Mouse (Mus musculus) midbrain, embryonic 16.5 days (tissue): ENCODE results near the gene Itprip. TPM values are rescaled to one million over a fixed set of nuclear protein-coding genes. Genes with fewer than 3 reads are reported as not detected.

ENCODE experiments used
- ATAC-seq: fragments of 200-750 bp; cut with Nextera tagmentation; 2 replicates; pipeline ENCODE4 v1.8.0; 2017; ENCODE audit warnings: moderate TSS enrichment
- H3K27ac ChIP-seq: fragments of 300-500 bp; sonication (generic); 2 replicates; pipeline ENCODE4 v1.5.1; 2014; ENCODE audit warnings: mild to moderate bottlenecking, low read length, mixed read lengths
- H3K27me3 ChIP-seq: fragments of 300-500 bp; sonication (generic); 2 replicates; pipeline ENCODE4 v1.6.1; 2014; ENCODE audit warnings: low read depth, low read length, mixed read lengths; ENCODE audit not compliant: control insufficient read depth, insufficient read depth
- H3K36me3 ChIP-seq: fragments of 300-500 bp; sonication (generic); 2 replicates; pipeline ENCODE4 v1.6.1; 2014; ENCODE audit warnings: mild to moderate bottlenecking, low read length, moderate library complexity, mixed read lengths; ENCODE audit not compliant: control insufficient read depth, insufficient read depth
- H3K4me1 ChIP-seq: fragments of 300-500 bp; sonication (generic); 2 replicates; pipeline ENCODE4 v1.6.1; 2014; ENCODE audit warnings: mild to moderate bottlenecking, low read length, mixed read lengths; ENCODE audit not compliant: control insufficient read depth, insufficient read depth
- H3K4me2 ChIP-seq: fragments of 300-500 bp; sonication (generic); 2 replicates; pipeline ENCODE4 v1.6.1; 2014; ENCODE audit warnings: mild to moderate bottlenecking, low read length, mixed read lengths
- H3K4me3 ChIP-seq: fragments of 300-500 bp; sonication (generic); 2 replicates; pipeline ENCODE4 v1.5.1; 2014; ENCODE audit warnings: low read depth, mild to moderate bottlenecking, low read length, moderate library complexity, mixed read lengths
- H3K9ac ChIP-seq: fragments of 300-500 bp; sonication (generic); 2 replicates; pipeline ENCODE4 v1.6.1; 2014; ENCODE audit warnings: low read depth, low read length, mixed read lengths
- H3K9me3 ChIP-seq: fragments of 300-500 bp; sonication (generic); replicated peaks from 2 replicates; pipeline ENCODE4 v1.6.1; 2014; ENCODE audit warnings: mild to moderate bottlenecking, low read length, mixed read lengths; ENCODE audit not compliant: control insufficient read depth, poor library complexity, severe bottlenecking
- WGBS: fragments of 180-500 bp; shearing (Covaris S2); extraction: QIAGEN DNeasy Blood & Tissue Kit; methylation state at CpG from one replicate; pipeline ENCODE4 v1.1.7; 2014; 5-methylcytosine and 5-hydroxymethylcytosine counted together
- polyA plus RNA-seq: library from polyadenylated mRNA; unstranded; fragments of >200 nt; fragmentation: Nextera tagmentation; extraction: Ambion mirVana; gene quantifications from 2 replicates; pipeline ENCODE4 v1.2.1, GENCODE M21; 2015

Gene Itprip
- polyA plus RNA-seq, 1 experiment from 2014 or later = 3.5 TPM

DNA sequence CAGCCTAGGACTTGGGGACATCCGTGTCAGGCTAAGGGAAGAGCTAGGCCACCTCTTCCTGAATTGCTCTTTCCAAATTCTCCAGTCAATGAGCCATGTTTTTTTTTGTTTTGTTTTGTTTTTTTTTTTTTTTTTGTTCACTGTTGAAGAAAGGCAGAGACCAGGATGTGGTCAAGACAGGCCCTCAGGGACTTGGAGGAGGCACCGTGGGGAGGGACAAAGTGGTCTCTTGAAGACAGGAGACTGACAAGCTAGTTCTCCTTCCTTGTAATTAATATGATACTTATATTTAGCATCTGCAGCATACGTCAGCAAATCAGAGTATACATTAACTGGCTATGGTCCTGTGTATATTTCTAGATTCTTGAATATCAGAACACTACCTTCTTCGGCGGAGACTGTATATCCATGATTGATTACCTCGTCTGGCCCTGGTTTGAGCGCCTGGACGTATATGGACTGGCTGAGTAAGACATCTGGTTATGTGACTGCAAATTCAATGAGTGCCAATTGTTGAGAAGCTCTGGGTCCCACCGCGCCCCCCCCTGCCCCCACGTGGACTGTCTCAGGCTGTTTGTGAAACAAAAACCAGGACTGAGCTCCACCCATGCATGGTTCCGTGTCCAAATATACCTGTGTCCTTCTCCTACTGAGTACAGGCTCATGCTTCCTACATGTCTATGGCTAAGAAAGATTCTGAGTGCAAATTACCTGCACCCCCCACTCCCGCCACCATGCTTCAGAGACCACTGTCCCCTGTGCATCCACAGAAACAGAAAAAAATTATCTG, 34.6 kb downstream of the Itprip start:
- ATAC-seq = no peak
- Histone ChIP-seq H3K4me1 (no peaks in the 10 kb centered on the region), H3K9me3 (no peaks in the 10 kb centered on the region)

DNA sequence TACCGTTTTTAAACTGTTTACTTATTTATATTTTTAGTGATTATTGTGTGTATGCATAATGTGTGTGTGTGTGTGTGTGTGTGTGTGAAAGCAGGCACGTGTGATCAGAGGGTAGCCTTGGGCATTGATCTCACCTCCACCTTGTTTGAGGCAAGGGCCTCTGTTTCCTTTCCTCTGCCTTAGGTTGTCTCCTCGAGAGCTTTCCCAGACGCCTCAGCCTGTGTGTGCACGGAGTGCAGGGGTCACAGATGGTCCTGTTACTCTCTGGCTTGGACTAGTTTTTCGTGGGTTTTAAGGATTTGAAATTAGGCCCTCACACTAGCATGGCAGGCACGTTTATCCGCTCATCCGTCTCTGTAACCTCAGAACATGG, 36.2 kb downstream of the Itprip start:
- 62% methylated on average over 9 of the region's 9 CpGs for WGBS
- Histone ChIP-seq H3K4me2 (no peak overlapping the region), H3K27me3 (no peaks in the 10 kb centered on the region), H3K27ac (no peak overlapping the region), H3K9ac (no peak overlapping the region), H3K4me1 (no peaks in the 10 kb centered on the region), H3K36me3 (no peaks in the 10 kb centered on the region), H3K4me3 (no peak overlapping the region), H3K9me3 (no peaks in the 10 kb centered on the region)
- ATAC-seq = peak; percentile 23; the same call in 1 of the 2 replicates

More for the DNA sequence above, 34.6 kb downstream of the Itprip start:
- Histone ChIP-seq H3K27me3 (no peaks in the 10 kb centered on the region), H3K36me3 (no peaks in the 10 kb centered on the region), H3K4me3 (no peak overlapping the region), H3K27ac (no peak overlapping the region), H3K9ac (no peak overlapping the region), H3K4me2 (no peak overlapping the region)
- 82% methylated on average over 13 of the region's 13 CpGs for WGBS

DNA sequence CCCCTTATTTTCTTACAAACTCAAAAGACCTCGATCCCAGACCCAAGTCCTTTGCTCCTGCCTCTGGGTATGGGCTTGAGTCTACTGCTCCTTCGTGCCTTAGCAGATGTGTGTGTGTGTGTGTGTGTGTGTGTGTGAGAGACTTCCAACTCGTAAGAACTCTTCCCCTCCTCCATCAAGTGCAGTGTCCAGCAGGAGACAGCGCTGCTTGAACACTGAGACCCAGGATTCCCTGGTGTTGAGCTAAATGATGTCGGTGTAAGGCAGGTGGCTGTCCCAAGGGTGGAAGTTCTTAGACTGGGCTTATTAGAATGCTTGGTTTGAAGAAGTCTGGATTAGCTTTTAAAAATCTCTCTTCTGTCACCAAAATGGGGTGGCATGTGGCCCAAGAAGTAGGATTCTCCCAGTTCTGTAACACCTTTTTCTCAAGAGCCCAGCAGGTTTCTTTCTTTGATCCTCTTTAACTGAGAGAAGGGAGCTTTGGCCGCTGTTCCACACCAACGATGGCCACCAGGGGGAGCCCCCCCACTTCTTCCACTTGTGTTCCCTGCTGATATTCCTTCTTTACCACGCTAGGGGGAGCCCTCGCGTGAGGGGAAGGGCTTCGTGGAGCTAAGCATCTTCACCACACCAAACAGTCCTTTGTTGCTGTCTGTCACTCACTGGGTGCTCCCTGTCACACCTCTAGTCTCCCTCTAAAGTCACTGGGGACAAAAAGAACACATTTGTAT, 36.8 kb downstream of the Itprip start:
- 30% methylated on average over 11 of the region's 11 CpGs for WGBS
- no peak overlapping the region for H3K4me3 ChIP-seq
- ATAC-seq = peak; percentile 70

DNA sequence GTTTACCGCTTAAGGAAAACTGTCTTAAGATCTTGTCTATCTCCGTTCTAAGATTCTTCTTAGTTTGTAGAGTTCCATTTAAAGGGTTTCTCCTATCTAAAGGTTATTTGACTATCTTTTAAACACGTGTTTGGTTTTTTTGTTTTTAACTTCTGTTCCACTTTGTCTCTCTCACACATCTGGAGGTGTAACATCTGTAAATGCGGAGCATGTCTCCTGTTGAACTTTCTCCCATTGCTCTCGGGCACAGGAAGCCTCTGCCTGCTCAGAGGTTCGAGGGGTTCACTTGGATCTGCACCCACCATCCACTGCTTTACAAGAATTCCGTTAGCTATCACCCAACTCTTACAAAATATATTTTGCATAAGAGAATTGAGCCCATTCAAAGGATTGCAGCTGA, 37.6 kb downstream of the Itprip start:
- no peak for ATAC-seq
- WGBS = 87% methylated on average over 7 of the region's 7 CpGs
- Histone ChIP-seq H3K4me2 (no peak overlapping the region), H3K4me1 (no peaks in the 10 kb centered on the region), H3K9ac (no peak overlapping the region), H3K9me3 (no peaks in the 10 kb centered on the region), H3K27ac (no peak overlapping the region), H3K27me3 (no peaks in the 10 kb centered on the region), H3K36me3 (no peaks in the 10 kb centered on the region), H3K4me3 (no peak overlapping the region)

More for the DNA sequence above, 36.8 kb downstream of the Itprip start:
- no peaks in the 10 kb centered on the region for H3K36me3 ChIP-seq
- no peak overlapping the region for H3K9ac ChIP-seq
- no peak overlapping the region for H3K4me2 ChIP-seq
- no peaks in the 10 kb centered on the region for H3K4me1 ChIP-seq
- no peak overlapping the region for H3K27ac ChIP-seq
- no peaks in the 10 kb centered on the region for H3K9me3 ChIP-seq
- no peaks in the 10 kb centered on the region for H3K27me3 ChIP-seq

DNA sequence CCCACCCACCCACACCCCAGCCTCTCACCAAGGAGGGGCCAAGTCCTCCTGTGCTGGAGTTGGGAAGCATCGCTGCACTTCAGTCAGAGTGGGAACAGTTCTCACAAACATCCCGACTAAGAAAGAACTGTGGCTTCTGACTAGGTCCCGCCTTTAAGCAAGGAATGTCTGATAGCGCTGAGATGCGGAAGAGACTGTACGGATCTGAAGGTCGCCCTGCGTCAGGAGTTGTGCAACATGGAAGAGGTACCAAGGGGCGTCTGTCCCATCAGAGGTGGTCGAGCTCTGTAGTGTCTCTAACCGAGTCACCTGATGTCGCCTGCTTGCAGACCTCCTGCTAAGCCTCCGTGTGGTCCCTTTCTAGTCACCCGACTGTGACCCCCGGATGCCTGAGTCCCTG, 42.8 kb downstream of the Itprip start:
- Histone ChIP-seq H3K4me3 (no peak overlapping the region), H3K36me3 (no peaks in the 10 kb centered on the region), H3K9me3 (no peaks in the 10 kb centered on the region), H3K27ac (no peak overlapping the region), H3K4me2 (no peak overlapping the region), H3K4me1 (no peaks in the 10 kb centered on the region), H3K9ac (no peak overlapping the region), H3K27me3 (no peaks in the 10 kb centered on the region; the same call in 1 of the 2 replicates)
- ATAC-seq = no peak
- WGBS = 84% methylated on average over 15 of the region's 15 CpGs

DNA sequence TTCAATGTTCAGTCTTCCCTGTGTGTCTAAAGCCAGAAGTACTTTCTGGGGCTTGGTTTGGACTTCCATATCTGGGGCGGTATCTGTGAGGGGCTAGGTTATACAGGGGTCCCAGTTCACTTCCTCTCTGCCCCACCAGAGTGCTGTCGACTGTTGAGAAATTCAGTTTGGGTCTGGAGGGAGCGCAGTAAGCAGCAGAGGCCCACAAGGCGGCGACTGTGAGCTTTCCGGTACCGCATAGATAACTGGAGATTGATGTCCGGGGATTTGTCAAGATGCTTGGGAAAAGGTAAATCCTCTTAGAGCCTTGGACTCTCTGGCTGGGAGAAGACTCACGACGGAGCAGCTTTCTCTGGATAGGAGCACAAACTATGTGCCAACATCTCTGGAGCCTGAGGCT, 47.6 kb downstream of the Itprip start:
- Histone ChIP-seq H3K36me3 (no peaks in the 10 kb centered on the region), H3K4me3 (no peak overlapping the region), H3K9ac (no peak overlapping the region), H3K4me2 (no peak overlapping the region), H3K4me1 (no peaks in the 10 kb centered on the region), H3K9me3 (no peaks in the 10 kb centered on the region), H3K27ac (no peak overlapping the region), H3K27me3 (no peaks in the 10 kb centered on the region; the same call in 1 of the 2 replicates)
- WGBS = 23% methylated on average over 10 of the region's 10 CpGs
- ATAC-seq = no peak

DNA sequence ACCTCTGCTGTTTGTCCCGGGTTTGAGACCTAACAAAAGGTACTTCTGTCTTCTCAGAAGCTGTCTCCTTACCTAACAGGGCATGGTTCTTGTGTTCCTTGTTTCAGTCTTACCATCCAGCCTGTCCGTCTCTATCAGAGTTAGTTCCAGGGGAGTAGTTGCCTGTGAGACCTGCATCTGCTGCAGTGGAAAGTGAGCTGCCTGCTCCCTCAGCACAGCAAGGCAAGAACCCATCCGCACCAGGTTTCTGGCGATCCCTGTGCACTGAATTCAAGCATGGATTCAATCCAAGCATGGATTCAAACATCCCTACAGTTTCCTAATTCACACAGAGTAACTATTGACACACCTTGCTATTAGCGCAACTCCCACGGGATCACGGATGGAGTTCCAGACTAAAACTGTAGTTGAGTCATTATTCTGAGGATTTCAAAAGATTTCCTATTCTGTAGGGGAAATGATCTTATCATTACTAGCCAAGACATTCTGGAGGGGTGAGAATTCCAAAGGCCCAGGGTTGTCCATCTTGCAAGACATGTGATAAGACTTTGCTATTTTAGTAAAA, 48.9 kb downstream of the Itprip start:
- no peaks in the 10 kb centered on the region for H3K36me3 ChIP-seq
- no peak overlapping the region for H3K9ac ChIP-seq
- WGBS = 74% methylated on average over 7 of the region's 7 CpGs
- H3K4me3 ChIP-seq = no peak overlapping the region
- no peak for ATAC-seq
- no peak overlapping the region for H3K27ac ChIP-seq
- no peak overlapping the region for H3K4me2 ChIP-seq
- peaks cover 2% of the 10 kb centered on the region; the same call in 1 of the 2 replicates for H3K4me1 ChIP-seq
- H3K27me3 ChIP-seq = no peaks in the 10 kb centered on the region; the same call in 1 of the 2 replicates
- H3K9me3 ChIP-seq = no peaks in the 10 kb centered on the region

DNA sequence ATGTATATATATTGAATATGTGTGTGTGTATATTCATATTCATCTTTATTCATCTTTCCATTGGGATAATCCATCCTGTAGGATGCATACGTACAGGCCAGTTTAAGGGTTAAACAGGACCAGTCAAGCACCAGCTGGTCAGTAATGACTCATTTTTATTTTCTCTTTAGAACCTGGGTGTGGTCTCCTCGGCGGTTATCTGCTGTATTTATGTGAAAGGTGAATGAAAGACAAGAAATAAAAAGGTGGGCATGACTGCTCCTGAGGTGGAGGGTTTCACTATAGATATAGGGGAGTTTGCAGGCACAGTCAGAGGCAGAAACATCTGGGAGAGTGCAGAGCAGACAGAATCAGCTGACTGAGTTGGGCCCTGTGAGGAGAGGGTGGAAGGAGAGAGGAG, 49.6 kb downstream of the Itprip start:
- Histone ChIP-seq H3K9ac (no peak overlapping the region), H3K4me2 (no peak overlapping the region), H3K36me3 (no peaks in the 10 kb centered on the region), H3K27ac (no peak overlapping the region), H3K4me3 (no peak overlapping the region), H3K27me3 (no peaks in the 10 kb centered on the region; the same call in 1 of the 2 replicates), H3K9me3 (no peaks in the 10 kb centered on the region), H3K4me1 (peaks cover 7% of the 10 kb centered on the region)
- WGBS = 81% methylated on average over 3 of the region's 3 CpGs
- no peak for ATAC-seq

DNA sequence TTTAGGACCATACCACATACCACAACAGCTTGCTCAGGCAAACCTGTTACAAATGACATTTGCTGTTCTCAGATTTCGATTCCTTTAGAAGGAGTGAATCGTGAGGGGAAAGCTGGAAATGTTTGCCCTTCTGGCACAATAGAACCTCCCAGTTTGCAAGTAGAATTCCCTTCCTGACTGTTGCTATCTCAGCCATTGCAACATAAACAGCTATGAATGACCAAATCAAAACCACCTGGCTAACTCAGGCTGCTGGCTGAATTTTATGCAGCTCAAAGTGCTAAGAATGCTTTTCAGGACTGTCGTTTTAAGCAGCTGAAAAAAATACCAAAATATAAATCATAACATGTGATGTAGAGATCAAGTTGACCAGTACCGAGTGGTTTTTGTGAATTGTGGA, 50.1 kb downstream of the Itprip start:
- Histone ChIP-seq H3K4me1 (peaks cover 9% of the 10 kb centered on the region), H3K4me2 (no peak overlapping the region), H3K27me3 (no peaks in the 10 kb centered on the region; the same call in 1 of the 2 replicates), H3K9me3 (no peaks in the 10 kb centered on the region), H3K4me3 (no peak overlapping the region), H3K27ac (no peak overlapping the region), H3K36me3 (no peaks in the 10 kb centered on the region; the same call in 1 of the 2 replicates), H3K9ac (no peak overlapping the region)
- 83% methylated on average over 4 of the region's 4 CpGs for WGBS
- no peak for ATAC-seq
